Mouse (Mus musculus) B cell, adult 2 months (primary cell): ENCODE results near the gene Teddm2.
"Not testable (repeated sequence)": the region's sequence is repeated elsewhere in the genome, so short reads cannot be mapped to it uniquely, and the experiment has no call there.

Source experiments
- DNase-seq, 2 experiments: peaks; one replicate each; pipeline ENCODE4 v3.0.0; 2022

Gene Teddm2

GRCm38 (mm10) chr1:153903006-153903405 lies 3.0 kb upstream of the Teddm2 start:
- DNase-seq = no peak

- DNase-seq = peak; percentile 38 to 48
Observed at GRCm38 (mm10) chr1:153900860-153901730, 1.1 kb upstream of the Teddm2 start.

- DNase-seq = peak; percentile 51 to 57
Observed at GRCm38 (mm10) chr1:153900381-153900780, 353 bp upstream of the Teddm2 start.

GRCm38 (mm10) chr1:153898989-153899730 lies 868 bp downstream of the Teddm2 start:
- no peak for DNase-seq

- DNase-seq = no peak
Observed at GRCm38 (mm10) chr1:153897196-153897595, 2.8 kb downstream of the Teddm2 start.

GRCm38 (mm10) chr1:153894979-153895378 lies 5.0 kb downstream of the Teddm2 start:
- DNase-seq = peak; percentile 79 to 81

- no peak for DNase-seq
Observed at GRCm38 (mm10) chr1:153894201-153894893, 5.7 kb downstream of the Teddm2 start.

- DNase-seq = no peak
Observed at GRCm38 (mm10) chr1:153893746-153894145, 6.3 kb downstream of the Teddm2 start.

- DNase-seq = no peak
Observed at GRCm38 (mm10) chr1:153891442-153891841, 8.6 kb downstream of the Teddm2 start, which contains the start of gene Teddm1a. Gene Teddm1a (plus strand): TSS chr1:153891742.

- DNase-seq = no peak
Observed at GRCm38 (mm10) chr1:153890121-153890520, 9.9 kb downstream of the Teddm2 start.

- DNase-seq = no peak
Observed at GRCm38 (mm10) chr1:153886024-153886633, 13.9 kb downstream of the Teddm2 start.

- not testable (repeated sequence) for DNase-seq
Observed at GRCm38 (mm10) chr1:153880391-153880790, 19.6 kb downstream of the Teddm2 start.

GRCm38 (mm10) chr1:153874045-153874444 lies 26.0 kb downstream of the Teddm2 start, which contains the start of gene Teddm1b:
Gene Teddm1b (plus strand): TSS chr1:153874345.
- no peak for DNase-seq

- DNase-seq = no peak
Observed at GRCm38 (mm10) chr1:153855946-153856345, 44.1 kb downstream of the Teddm2 start.

- DNase-seq = not testable (repeated sequence)
Observed at GRCm38 (mm10) chr1:153852696-153853095, 47.3 kb downstream of the Teddm2 start.

- DNase-seq = peak; percentile 3 to 9
Observed at GRCm38 (mm10) chr1:153846867-153847266, 53.2 kb downstream of the Teddm2 start.

GRCm38 (mm10) chr1:153846420-153846819 lies 53.6 kb downstream of the Teddm2 start:
- no peak for DNase-seq

GRCm38 (mm10) chr1:153844042-153844441 lies 56.0 kb downstream of the Teddm2 start, which contains the start of gene Rgsl1:
Gene Rgsl1 (minus strand): TSS chr1:153844142.
- DNase-seq = no peak

- DNase-seq = no peak
Observed at GRCm38 (mm10) chr1:153842121-153842740, 57.8 kb downstream of the Teddm2 start.

- no peak for DNase-seq
Observed at GRCm38 (mm10) chr1:153836036-153836435, 64.0 kb downstream of the Teddm2 start.

GRCm38 (mm10) chr1:153830746-153831145 lies 69.3 kb downstream of the Teddm2 start:
- DNase-seq = no peak

GRCm38 (mm10) chr1:153820216-153820615 lies 79.8 kb downstream of the Teddm2 start:
- no peak for DNase-seq
